In the genomic region with DNA sequence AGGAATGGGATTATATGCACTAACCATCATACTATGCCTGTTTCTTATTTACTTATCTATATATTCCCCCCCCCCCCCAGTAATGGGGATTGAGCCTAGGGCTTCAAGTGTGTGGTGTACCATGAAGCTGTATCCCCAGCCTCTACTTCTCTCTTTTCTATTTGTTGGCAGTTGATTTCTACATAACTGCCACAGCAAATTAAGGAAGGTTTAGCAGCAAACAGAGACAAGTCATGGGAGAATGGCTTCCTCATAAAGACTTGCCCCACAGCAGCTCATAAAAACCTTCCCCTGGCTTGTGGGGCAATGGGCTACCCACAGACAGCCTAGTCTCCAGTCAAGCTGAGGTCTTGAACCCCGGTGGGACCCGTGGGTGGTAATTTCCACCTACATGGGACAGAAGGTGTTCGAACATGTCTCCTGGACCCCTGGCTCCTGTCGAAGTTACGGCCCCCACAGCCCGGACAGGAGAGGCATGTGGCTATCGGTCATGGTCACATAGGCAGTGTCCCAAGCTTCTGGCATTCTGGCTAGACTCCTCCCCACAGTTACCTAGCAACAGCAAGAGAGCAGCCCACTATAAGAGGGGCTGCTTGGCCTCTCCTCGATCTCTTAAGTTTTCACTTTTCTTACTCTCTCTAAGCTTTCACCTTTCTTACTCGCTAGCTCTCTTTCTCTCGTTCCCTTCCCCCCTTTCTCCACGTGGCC, we compare ENCODE assay signal across 17 mouse cellular contexts. TPM values are rescaled to one million over a fixed set of nuclear protein-coding genes. Genes with fewer than 3 reads are reported as not detected.
DNase-seq lines count a peak whose midpoint lies in the region; ATAC-seq lines count a peak whose summit lies in the region.
"Had no signal": no experiment of that assay in that cellular context is flagged by ENCODE, and none has a peak within 500 bp of the region (broad histone marks: within the 10 kb centered on the region; RNA-seq: fewer than 3 reads in every experiment).

No protein-coding gene starts in this region.

- H3K4me2 ChIP-seq in kidney, embryonic 16.5 days (replicated peaks; ENCODE audit: low read depth, low read length) = peak overlapping the region; percentile 43
- H3K4me2 ChIP-seq: heart, embryonic 15.5 days; hindbrain, embryonic 12.5 days; liver, embryonic 11.5 days had no signal

- H3K36me3 ChIP-seq in kidney, embryonic 16.5 days (ENCODE audit: insufficient read depth, low read length) = no peaks in the 10 kb centered on the region
- H3K36me3 ChIP-seq: heart, embryonic 15.5 days; hindbrain, embryonic 12.5 days had no signal

- peaks cover 23% of the 10 kb centered on the region for H3K4me1 ChIP-seq in kidney, embryonic 16.5 days (ENCODE audit: insufficient read depth, low read length)

- ATAC-seq in kidney, embryonic 16.5 days (ENCODE audit: low FRiP score, low TSS enrichment) = peak; percentile 85
- ATAC-seq in megakaryocyte, adult 5-6 weeks (ENCODE audit: poor library complexity, severe bottlenecking) = peak; percentile 96

- 15% methylated on average over 11 of the region's 11 CpGs for WGBS in kidney, embryonic 16.5 days

- no peaks in the 10 kb centered on the region for H3K9me3 ChIP-seq in kidney, embryonic 16.5 days (ENCODE audit: low read length)
- H3K9me3 ChIP-seq: heart, embryonic 15.5 days; hindbrain, embryonic 12.5 days had no signal

- DNase-seq in adrenal gland, adult 2 months = peak; percentile 31
- DNase-seq in adrenal gland, adult 18-20 months (ENCODE audit: low spot score in 2 of 2) = no peak
- DNase-seq in kidney, adult 18-20 months = no peak
- peak; percentile 21 for DNase-seq in 416B (ENCODE audit: low read depth)
- DNase-seq in gastrocnemius, postnatal 4 days (ENCODE audit: low spot score in 2 of 2) = no peak
- DNase-seq in left cerebral cortex, adult 18-20 months (ENCODE audit: low spot score in 2 of 2) = no peak
- DNase-seq: adrenal gland, postnatal 25 days; cerebellum, adult 9-10 months; gastrocnemius, postnatal 14 days; kidney, adult 2 months; midbrain, embryonic 14.5 days had no signal

- H3K4me3 ChIP-seq in kidney, embryonic 16.5 days (ENCODE audit: low read length) = peak overlapping the region; percentile 21; the same call in 1 of the 2 replicates
- H3K4me3 ChIP-seq: heart, embryonic 15.5 days; hindbrain, embryonic 12.5 days had no signal

- 0 out of 2 replicates have a peak overlapping the region, but pooled peaks have one; percentile 33 for H3K9ac ChIP-seq in kidney, embryonic 16.5 days (replicated peaks; ENCODE audit: low read length)
- H3K9ac ChIP-seq: heart, embryonic 15.5 days; hindbrain, embryonic 12.5 days had no signal

- H3K27me3 ChIP-seq in kidney, embryonic 16.5 days (ENCODE audit: insufficient read depth, low read length) = no peaks in the 10 kb centered on the region
- H3K27me3 ChIP-seq: CH12.LX; heart, embryonic 15.5 days; hindbrain, embryonic 12.5 days had no signal

- H3K27ac ChIP-seq in kidney, embryonic 16.5 days (ENCODE audit: low read length) = no peak overlapping the region
- H3K27ac ChIP-seq: heart, embryonic 15.5 days; hindbrain, embryonic 12.5 days had no signal

RNA-seq across cellular contexts. Expression of a gene that starts 35.1 kb away (rescaled TPM):
- total RNA-seq in adrenal gland, adult 2 months (2021) = 100 to 1,000 TPM; 389 to 475 TPM
- 4.6 and 6.4 TPM in 2 replicates for polyA plus RNA-seq in adrenal gland, adult 2 months (2012; rRNA removed)
- total RNA-seq in adrenal gland, adult 18-20 months (2021) = 100 to 1,000 TPM; 347 to 518 TPM
- polyA plus RNA-seq in kidney, embryonic 16.5 days (2015; fragmentation: Nextera tagmentation; extraction: Ambion mirVana) = 190 and 195 TPM in 2 replicates
- 167 and 177 TPM in 2 replicates for total RNA-seq in megakaryocyte, adult 5-6 weeks (2015)
- total RNA-seq in megakaryocyte, adult 5-6 weeks (2017) = 205 and 247 TPM in 2 replicates
- 100 to 1,000 TPM; 303 to 348 TPM for total RNA-seq in gastrocnemius, postnatal 4 days (2021)
- total RNA-seq in left cerebral cortex, adult 18-20 months (2021) = 100 to 1,000 TPM; 430 TPM

Comparison
In these comparisons a context has a peak if more than half of its experiments do, and no peak if none do; other contexts are left out.
1. DNase-seq: peak in adrenal gland, adult 2 months (single experiment) and 416B (single experiment); none in adrenal gland, adult 18-20 months (0 of 2), kidney, adult 18-20 months (single experiment), gastrocnemius, postnatal 4 days (0 of 2) and left cerebral cortex, adult 18-20 months (0 of 2).